Mouse (Mus musculus) cerebellum, adult 2 months (tissue): ENCODE measurements around the gene Heca.

Source experiments
- CTCF ChIP-seq: fragments of 200-500 bp; IDR thresholded peaks from 2 replicates; pipeline ENCODE4 v1.5.1; 2011; ENCODE audit warnings: low read depth, mild to moderate bottlenecking, control low read depth, low read length, moderate library complexity, borderline replicate concordance; ENCODE audit not compliant: insufficient read depth
- POLR2A ChIP-seq: fragments of 200-500 bp; IDR thresholded peaks from 2 replicates; pipeline ENCODE4 v1.6.1; 2011; ENCODE audit warnings: low read length, control low read depth, borderline replicate concordance; ENCODE audit not compliant: insufficient read depth

DNA sequence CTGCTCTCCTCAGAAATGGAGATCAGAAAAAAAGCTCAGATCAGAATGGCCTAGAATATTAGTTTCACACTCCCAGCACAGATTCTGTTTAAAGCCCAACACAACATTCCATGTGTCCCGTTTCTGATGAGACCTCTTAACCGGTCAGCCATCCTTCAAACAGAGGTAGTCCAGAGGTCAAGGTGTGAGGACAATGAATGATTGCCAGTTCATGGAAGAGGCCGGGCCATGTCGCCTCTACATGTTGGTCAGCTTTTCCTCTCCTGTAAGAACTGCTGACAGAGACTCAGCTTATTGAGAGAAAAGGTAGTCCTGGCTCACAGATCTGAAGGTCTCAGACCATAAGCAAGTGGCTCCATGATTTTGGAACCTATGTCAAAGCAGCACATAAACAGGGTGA, 118.7 kb downstream of the Heca start:
- no peak for TF ChIP-seq CTCF
- TF ChIP-seq POLR2A: no peak
